Mouse (Mus musculus): Measurements from ENCODE around the gene Klhl31.

Gene Klhl31

GRCm38 (mm10) chr9:77703476-77703875 lies 67.2 kb downstream of the Klhl31 start:
- DNase-seq (ENCODE audit: low read depth, low spot score) = no peak

- no peak for DNase-seq (ENCODE audit: low read depth, low spot score)
Measured at GRCm38 (mm10) chr9:77704108-77704507, 67.8 kb downstream of the Klhl31 start.

GRCm38 (mm10) chr9:77706515-77706914 lies 70.2 kb downstream of the Klhl31 start:
- no peak for DNase-seq (ENCODE audit: low read depth, low spot score)

GRCm38 (mm10) chr9:77707433-77708139 lies 71.3 kb downstream of the Klhl31 start:
- DNase-seq (ENCODE audit: low read depth, low spot score) = no peak

GRCm38 (mm10) chr9:77708950-77709349 lies 72.7 kb downstream of the Klhl31 start:
- DNase-seq (ENCODE audit: low read depth, low spot score) = no peak
